Mouse (Mus musculus): ENCODE data around the gene Edn3. TPM values are rescaled to one million over a fixed set of nuclear protein-coding genes. Genes with fewer than 3 reads are reported as not detected.

The Edn3 gene
- total RNA-seq, 1 experiment from 2014 or later = 0.58 TPM

DNA sequence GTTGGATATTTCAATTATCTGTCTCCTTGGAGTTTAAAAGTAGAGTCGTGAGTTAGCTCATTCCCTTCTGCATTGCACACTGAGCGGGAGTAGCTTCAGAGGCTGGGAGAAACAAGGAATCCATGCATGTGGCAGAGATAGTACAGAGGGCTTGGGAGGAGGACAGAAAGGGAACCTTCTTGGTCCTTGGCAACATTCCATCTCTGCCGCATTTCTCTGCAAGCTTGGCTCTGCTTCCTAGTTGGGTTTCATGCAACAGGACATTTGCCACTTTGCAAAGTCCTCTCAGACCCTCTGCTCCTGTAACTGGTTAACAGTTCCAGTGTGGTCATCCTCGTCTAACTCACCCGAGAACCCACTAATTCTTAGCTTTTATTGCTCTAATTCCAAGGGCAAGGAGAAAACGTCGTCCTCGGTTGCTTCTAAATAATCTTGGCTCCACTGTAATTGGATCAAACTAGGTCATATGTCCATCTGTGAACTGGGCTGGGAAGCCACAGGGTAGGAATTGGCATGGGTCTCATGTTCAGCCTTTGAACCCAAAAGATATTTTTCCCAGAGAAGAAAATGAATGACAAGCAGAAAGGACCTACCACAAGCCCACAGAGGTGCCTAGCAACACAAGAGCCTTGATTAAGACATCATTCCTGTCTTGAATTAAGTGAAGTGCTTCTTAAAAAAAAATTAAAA is 32.2 kb downstream of the Edn3 start:
- no peak for ATAC-seq (ENCODE audit: extremely low read depth, insufficient number of reproducible peaks, low FRiP score, poor library complexity, severe bottlenecking)

DNA sequence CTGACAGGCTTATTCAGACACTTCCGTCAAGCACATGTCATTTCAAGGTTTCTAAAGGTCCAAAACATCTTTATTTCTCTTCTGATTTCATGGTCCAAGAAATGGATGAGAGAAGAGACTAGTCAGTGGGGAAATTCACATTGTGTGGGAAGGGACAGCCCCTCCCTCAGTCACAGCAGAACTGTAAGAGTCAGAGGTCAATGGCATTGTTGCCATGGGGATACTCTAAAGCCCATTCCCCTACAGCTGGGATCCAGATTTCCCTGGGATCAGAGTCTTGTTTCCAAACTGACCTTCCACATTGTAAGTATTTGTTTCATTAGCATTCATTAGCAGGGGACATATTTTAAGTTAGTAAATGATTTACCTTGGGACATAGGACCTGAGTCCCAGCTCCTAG is 32.8 kb downstream of the Edn3 start:
- no peak for ATAC-seq (ENCODE audit: extremely low read depth, insufficient number of reproducible peaks, low FRiP score, poor library complexity, severe bottlenecking)

DNA sequence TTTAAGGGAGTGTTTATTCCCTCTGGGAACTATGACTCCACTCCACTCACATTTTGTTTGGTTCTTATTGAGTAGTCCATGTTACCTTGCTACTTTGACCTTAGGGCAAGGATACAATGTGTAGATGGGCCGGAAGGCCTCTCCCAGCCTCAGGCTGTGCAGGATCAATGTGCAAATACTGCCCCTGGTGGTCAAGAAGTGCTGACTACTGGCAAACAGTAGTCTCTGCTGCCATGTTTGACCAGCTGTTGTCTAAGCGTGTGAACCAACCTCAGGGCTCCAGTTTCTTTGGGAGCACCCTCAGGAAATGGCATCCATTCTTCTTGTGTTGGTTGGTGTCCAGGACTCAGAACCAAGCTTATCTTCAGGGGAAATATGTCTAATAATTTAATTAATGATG is 36.6 kb downstream of the Edn3 start:
- no peak for ATAC-seq (ENCODE audit: extremely low read depth, insufficient number of reproducible peaks, low FRiP score, poor library complexity, severe bottlenecking)

DNA sequence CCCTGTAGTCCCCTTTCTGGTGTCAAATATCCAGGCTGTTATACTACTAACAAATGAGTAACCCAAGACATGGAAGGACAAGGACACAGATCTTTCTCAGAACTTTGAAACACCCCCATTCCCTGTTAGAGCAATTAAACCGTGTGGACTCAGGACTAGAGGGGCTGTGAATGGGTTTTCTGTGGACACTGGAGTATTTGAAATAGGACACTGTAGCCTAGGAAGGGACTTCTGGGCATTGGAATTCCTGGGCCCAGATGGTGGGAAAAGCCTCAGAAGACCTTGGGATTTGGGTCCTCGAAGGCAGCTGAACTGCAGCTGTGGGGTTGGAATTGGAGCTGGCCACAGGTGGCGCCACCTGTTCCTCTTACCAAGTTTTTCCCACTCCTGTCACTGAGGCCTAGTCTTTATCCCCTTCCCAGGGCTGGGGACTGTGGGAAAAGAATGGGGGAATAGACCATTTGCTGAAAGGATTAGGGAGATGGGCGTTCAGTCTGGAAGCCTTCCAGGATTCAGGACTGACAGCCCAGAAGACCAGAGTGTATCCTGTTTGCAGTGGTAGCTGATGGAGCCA is 37.2 kb downstream of the Edn3 start:
- ATAC-seq (ENCODE audit: extremely low read depth, insufficient number of reproducible peaks, low FRiP score, poor library complexity, severe bottlenecking) = no peak

DNA sequence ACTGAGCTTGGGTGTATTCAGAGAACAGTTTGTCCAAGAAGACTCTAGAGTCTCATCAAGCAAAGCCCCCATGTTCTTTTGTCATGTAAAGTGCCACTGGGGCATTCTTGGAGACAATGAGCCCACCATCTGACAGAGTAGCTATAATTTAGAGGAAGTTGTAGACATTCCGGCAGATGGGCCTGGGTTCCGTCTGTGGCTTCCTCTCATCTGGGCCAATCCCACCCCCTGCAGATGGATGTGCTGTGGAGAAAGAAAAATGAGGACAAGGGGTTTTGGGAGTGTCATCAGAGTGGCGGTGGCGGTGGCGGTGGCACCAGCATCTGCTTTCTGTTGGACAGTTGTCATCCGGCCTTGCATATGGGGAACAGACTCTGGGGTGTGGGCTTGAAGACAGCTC is 42.0 kb downstream of the Edn3 start:
- ATAC-seq (ENCODE audit: extremely low read depth, insufficient number of reproducible peaks, low FRiP score, poor library complexity, severe bottlenecking) = no peak

DNA sequence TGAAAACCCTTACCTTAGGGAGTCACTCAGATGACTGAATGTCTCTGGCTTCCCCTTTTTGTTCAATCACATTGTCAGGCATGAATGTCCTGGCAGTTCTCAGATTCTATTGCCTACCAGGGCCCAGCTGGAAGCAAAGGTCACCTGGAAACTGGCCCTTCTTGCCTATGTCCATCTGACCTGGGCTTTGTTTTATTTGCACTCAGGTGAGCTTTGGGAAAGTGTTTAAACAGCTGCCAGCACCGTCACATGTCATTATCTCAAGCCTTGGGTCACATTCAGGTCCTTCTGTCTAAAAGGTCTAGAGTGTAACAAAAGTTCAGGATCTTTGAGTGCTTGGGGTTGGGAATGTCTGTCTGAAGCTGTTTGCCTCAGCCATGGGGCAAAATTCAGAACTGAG is 43.2 kb downstream of the Edn3 start:
- ATAC-seq (ENCODE audit: extremely low read depth, insufficient number of reproducible peaks, low FRiP score, poor library complexity, severe bottlenecking) = no peak

DNA sequence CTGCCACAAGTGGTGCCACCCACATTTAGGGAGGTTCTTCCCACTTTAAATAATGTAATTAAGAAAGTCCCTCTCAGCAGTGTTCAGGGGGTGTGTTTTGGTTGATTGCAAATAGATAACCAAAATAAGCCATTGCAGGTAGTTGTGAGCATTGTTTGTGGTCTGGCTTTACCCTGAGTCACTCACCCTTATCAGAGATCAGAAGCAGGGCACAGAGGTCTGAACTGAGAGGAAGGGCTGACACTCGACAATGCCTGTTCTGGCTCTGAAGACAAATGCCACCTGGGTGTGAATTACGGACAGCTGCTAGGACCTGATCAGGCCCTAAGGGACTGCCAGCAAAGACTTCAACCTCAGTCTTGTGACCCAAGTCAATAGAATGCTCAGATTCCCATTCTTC is 47.5 kb downstream of the Edn3 start:
- no peak for ATAC-seq (ENCODE audit: extremely low read depth, insufficient number of reproducible peaks, low FRiP score, poor library complexity, severe bottlenecking)

DNA sequence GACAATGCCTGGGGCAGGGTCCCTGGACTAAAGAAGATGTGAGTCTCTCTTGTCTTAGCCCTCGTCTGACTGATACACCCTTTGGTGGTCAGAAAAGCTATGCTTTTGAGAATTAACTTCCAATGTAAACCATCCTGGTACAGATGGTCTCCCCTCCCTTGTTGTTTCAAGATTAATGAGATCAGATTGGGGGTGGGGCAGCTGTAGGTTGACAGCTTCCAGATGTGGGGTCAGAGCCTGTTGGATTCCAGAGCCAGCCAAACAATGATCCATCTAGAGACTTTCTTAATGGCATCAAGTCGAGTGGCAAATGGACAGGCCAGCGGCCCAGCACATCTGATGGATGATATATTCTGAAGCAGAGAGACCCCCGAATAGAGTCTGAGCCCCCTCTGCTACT is 48.9 kb downstream of the Edn3 start:
- no peak for ATAC-seq (ENCODE audit: extremely low read depth, insufficient number of reproducible peaks, low FRiP score, poor library complexity, severe bottlenecking)

DNA sequence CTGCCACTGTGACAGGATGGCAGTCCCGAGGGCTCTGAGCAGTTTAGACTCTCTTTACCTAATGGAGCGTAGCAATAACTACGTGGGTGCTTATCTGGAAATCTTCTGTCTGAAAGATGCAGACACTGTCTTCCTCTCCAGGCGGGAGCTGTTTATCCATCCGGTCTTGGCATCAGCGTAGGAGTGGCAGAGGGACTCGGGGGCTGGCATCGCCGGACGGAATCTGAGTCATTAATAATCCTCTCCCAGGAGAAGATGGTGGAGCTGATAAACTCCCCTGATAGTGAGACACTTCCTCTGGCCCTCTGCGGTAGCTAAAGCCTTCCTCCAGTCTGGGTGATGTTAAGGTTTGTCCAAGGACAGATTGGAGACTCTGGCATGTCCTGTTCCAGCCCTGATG is 52.9 kb downstream of the Edn3 start:
- ATAC-seq (ENCODE audit: extremely low read depth, insufficient number of reproducible peaks, low FRiP score, poor library complexity, severe bottlenecking) = no peak

DNA sequence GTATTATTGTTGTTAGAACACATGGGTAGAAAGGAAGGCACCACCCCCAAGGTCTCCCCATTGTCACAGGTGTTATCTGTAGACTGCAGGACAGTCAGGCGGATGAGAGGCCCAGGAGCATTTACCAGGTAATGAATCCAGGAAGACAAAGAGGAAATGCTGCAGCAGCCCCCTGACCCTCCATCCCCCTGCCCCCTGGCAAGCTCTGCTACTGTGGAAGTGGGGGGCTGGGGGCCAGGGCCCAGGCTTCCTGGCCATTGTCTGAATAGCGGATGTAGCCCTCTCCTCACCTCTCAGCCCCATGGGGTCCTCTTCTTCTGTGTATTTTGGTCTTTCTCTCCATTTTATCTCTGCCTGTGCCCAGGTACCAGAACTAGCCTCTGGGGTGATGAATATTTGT is 55.7 kb downstream of the Edn3 start:
- ATAC-seq (ENCODE audit: extremely low read depth, insufficient number of reproducible peaks, low FRiP score, poor library complexity, severe bottlenecking) = no peak

DNA sequence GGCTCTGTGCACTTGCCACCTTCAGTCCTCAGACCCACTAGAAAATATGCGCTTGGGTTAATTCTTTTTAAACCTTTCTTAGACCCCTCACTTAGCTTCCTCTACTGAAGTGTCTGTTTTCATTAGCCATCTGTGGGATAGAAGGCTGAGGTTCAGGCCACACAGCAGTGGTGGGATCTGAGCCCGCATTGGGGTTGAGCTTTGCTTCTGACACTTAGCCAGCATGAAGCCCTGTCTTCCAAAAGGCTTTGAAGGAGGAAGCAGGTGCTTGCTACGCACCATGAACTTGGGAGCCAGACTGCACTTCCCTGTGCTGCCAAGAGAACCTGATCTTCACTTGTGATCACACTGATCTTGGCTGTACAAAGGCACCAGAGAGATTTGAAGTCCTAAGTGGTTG is 59.9 kb downstream of the Edn3 start:
- ATAC-seq (ENCODE audit: extremely low read depth, insufficient number of reproducible peaks, low FRiP score, poor library complexity, severe bottlenecking) = no peak

DNA sequence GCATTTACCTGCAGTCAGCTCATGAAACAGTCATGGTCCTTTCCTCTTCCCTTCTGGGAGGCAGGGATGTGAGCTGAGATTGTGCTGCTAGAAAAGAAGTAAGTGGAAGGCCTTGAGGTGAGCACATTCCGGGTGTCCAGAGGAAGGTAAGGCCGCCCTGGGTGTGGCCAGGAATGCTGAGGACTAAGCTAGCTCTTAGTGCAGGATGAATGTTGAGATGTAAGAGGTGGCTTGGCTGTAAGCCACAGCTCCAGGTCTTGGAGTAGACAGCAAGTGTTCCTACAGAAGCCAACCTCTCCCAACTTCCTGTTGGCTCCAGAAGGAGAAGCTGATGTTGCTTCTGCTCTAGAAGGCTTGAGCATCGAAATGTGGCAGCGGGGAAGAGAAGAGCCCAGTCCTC is 67.4 kb downstream of the Edn3 start:
- no peak for ATAC-seq (ENCODE audit: extremely low read depth, insufficient number of reproducible peaks, low FRiP score, poor library complexity, severe bottlenecking)

DNA sequence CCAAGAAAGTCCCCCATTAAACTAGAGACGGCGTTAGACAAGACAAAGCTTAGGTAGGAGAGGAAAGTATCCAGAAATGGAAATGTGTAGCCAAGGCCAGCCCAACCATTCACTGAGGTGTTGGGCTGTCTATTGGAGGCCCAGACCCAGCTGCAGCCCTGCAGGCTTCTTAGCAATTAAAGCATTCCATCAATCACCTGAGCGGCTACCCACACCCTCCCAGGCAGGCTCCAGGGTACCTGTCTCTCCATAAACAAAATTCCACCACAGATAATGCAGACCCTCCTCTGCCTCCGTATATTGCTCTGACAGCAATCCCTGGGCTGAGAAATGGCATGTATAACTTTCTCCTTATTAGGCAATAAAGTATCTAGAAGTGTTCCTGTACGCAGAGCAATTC is 73.2 kb downstream of the Edn3 start:
- ATAC-seq (ENCODE audit: extremely low read depth, insufficient number of reproducible peaks, low FRiP score, poor library complexity, severe bottlenecking) = no peak

Other genes with a start within 250 kb of the Edn3 start
- gene Zfp831, start 117.1 kb upstream of the Edn3 start, total RNA-seq (2017) = 55.4 and 55.9 TPM in 2 replicates
- not detected in 2 replicates for gene Gm14444, start 249.6 kb downstream of the Edn3 start, total RNA-seq (2017)

All from neutrophil, adult 5-6 weeks (primary cell).